Mouse (Mus musculus) adrenal gland, postnatal 14 days (tissue): ENCODE measurements around the gene Pla2g6. TPM values are rescaled to one million over a fixed set of nuclear protein-coding genes. Genes with fewer than 3 reads are reported as not detected.
A peak's percentile ranks its signal among the peaks of the same experiment; 100 is the strongest.

ENCODE experiments used
- DNase-seq: peaks from one replicate; pipeline ENCODE4 v3.0.0; 2021; ENCODE audit warnings: mixed read lengths
- total RNA-seq: library from RNA; stranded (reverse); gene quantifications from 2 replicates; pipeline ENCODE4 v1.2.3, GENCODE M21; 2021

The Pla2g6 gene
- total RNA-seq, 1 experiment from 2014 or later = 22.1 TPM

DNA sequence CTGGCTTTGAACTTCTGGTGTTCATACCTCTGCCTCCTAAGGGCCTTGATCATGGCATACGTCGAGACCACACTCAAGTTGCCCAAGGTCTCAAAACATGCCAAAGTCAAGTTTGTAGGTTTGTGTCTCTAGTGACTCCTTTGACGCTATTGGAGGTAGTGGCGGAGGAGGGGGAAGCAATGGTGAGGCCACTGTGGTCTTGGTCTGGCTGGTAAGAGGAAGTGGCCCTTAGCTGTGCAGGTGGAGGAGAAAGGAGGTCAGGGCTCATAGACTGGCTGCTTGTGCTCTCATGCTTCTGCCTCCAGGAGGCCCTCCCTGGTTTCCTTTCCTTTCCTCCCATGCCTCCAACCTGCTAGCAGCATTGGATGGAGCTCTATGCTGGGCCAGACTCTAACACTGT, 22.7 kb upstream of the Pla2g6 start:
- DNase-seq = no peak

GRCm38 (mm10) chr15:79348651-79349050, 20.5 kb upstream of the Pla2g6 start:
- no peak for DNase-seq

DNA sequence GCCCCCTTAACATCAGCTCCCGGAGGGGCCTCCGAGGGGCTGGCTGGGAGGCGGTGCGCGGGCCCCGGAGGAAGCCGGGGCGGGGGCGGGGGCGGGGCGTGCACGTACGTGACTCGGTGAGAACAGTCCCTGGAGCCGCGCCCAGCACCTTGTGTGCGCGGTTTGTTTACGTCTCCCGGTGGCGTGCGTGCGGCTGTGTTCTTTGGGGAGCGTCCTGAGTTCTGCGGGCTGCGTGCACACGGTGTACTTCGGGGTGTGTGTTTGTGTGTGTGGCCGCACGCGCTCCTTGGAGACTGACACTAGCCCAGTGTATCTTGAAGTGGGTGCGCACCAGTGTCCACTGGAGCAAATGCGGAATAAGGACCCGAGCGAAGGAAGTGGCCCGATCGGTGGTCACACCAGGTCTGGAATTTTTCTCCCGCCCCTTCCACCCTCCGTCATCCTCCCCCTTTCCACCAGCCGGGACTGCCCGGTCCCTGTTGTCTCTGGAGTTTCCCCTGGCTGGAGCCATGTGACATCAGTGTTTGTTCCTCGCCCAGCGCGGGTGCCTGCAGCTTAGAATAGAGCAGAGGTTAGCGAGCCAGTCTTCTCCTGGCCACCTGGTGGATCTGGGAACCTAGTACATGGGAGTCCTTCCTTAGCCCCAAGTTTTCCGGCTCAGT, 19.8 kb upstream of the Pla2g6 start:
- DNase-seq = peak; percentile 75

DNA sequence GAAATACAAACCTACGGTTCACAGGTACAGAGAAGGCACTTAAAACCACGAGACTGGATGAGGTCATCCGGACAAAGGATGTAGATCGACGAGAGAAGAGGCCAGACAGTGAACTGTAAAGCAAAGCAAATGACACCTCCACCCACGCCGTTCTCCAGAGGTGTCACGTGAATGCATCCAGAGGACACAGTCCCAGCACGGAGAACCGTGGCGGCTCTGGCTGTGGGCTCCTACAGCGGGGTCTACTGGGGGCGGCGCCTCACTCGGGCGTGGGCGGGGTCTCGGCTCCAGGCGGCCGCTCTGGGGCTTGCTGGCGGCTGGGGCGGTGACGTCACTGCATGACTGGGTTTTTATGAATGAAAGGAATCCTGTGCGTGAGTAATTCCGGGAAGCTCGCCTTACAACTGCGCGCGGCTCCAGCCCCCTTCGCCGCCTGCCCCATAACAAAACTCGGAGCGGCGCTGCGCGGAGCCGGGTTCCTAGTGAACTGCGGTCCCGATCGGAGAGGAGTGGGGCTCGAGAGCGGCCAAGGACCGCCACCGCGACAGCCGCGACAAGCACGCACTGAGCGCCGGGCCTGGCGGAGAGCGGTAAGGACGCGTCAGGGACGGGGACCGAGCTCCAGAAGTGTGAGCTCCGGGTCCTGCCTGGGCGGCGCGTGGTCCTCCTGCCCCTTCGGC, 19.1 kb upstream of the Pla2g6 start:
- peak; percentile 94 for DNase-seq

DNA sequence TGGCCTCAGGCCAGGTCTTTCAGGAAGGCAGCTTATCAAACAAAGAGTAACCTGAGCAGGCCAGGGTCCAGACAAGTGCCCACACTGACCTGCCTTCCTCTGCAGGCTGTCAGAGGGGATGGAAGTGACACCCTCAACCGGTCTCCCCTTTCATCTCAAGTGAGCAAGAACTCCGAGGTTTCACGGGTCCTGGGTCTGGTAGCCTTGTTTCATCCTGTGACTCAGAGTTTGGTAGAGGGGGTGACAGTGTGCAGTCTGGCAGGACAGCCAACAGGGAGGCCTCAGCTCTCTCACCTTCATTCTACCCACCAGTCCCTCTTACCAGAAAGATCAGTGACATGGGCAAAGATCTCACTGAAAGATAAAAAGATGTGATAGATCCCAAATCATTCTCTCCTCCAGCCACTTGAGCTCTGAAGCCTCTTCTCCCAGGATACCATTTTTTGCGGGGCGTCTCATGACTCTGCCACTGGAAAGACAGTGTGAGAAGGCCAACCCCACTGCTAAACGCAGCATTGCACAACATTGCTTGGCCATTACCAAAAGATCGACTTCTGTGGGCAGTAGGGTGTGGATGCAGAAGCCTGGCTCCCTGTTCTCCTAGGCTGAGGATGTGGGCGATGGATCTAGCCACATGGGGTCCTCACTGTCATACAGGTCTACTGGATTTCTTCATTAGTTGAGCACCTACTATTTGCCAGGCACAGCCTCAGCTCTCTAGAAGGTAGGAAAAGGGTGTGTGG, 18.0 kb upstream of the Pla2g6 start, which contains the start of gene Maff:
TSS of gene Maff (plus strand) at position 571 of the 743 bp plus-strand sequence.
- no peak for DNase-seq

DNA sequence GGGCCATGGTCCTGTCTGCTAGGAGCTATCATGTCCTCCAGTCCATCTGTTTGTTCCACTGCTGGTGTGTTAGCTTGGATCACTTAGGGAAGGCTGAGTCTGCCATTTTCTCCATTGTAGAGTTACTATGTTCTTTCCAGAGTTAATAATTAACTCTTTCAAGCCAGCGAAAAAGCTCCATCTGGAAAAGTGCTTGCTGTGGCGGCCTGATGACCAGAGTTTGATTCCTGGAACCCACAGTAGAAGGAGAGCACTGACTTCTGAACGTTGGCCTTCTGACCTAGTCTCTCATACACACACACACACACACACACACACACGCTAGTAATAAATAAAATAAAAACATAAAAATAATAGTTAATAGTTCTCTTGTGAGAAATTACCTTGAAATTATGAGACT, 16.4 kb upstream of the Pla2g6 start:
- DNase-seq = no peak

DNA sequence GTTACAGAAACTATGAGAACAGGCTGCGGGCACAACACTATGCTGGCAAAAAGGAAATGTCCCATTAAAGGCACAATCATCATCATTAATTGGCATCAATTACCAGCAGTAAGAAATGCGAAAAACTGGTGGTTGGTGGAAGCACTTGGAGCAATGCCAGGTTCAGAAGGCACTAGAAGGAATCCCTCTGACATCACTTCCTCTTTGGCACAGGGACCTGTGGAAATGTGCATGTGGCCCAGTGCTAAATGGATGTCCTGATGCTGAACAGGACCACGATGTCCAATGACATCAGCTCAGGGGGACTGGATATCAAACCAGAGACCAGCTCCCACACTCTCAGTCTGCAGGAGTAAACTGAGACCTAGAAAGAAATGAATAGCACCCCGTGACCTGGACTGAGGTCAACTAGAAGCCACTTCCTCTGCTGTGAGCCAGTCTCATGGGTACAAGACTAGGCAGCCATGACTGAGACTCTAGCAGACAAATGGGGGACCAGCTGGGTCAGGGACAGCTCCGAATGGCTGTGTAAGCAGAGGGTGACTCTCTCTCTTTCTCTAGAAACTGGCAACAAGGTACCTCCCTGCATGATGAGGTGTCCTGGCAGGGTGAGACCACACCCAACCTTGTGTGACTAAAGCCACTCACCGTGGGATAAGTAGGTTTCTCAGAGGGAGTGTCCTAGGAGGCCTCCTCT, 14.6 kb upstream of the Pla2g6 start:
- DNase-seq = no peak

GRCm38 (mm10) chr15:79338978-79339377, 10.8 kb upstream of the Pla2g6 start:
- no peak for DNase-seq

DNA sequence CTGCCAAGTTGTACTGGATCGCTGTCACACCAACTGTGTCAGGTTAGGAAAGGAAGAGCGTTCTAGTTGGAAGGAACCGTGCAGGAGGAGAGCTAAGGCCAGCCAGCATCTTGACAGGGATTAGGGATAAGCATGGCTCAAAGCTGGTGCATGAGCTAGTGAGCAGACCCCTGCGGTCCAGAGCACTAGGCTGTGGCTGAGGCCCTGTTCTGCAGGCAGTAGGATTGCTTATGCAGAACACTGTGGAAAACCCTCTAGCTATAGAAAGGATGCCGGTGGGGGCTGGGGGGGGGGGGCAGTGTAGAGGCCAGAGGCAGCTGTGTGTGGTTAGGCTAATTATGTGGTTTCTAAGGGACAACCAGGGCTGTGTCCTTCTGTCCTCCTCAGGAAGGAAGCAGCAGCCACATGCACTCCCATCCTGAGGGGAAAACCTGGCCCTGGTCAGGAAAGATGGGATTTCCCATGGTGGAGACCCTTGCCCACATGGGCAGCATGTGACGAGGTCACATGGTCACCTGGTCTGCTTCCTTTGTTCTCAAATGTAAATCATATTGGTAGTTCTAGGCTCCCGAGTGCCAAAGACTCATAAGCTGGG, 7.0 kb upstream of the Pla2g6 start:
- DNase-seq = no peak

DNA sequence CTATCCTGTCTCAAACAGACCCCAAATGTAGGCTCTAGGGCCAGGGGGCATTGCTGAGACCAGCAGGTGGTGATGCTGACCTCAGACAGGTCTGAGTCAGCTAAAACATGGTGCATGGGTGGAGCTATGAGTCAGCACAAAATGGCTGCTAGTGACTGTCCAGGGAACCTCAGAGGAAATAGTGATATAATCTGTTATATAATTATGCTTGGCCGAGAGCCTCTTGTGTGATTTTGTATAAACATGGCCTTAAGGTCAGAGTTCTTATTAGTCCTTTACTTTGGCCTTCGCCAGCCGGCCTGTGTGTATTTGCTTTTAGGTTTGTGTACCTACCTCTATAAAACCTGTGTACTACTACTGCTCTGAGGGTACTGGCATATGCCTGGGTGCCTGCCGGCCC, 5.2 kb upstream of the Pla2g6 start:
- peak; percentile 49 for DNase-seq

- no peak for DNase-seq
Observed at GRCm38 (mm10) chr15:79330521-79330920, 2.3 kb upstream of the Pla2g6 start.

GRCm38 (mm10) chr15:79329979-79330363, 1.8 kb upstream of the Pla2g6 start:
- no peak for DNase-seq

- no peak for DNase-seq
Observed at GRCm38 (mm10) chr15:79329346-79329978, 1.3 kb upstream of the Pla2g6 start.

GRCm38 (mm10) chr15:79328939-79329275, 717 bp upstream of the Pla2g6 start:
- DNase-seq = no peak

GRCm38 (mm10) chr15:79326971-79327961, 924 bp downstream of the Pla2g6 start:
- peak; percentile 71 for DNase-seq

DNA sequence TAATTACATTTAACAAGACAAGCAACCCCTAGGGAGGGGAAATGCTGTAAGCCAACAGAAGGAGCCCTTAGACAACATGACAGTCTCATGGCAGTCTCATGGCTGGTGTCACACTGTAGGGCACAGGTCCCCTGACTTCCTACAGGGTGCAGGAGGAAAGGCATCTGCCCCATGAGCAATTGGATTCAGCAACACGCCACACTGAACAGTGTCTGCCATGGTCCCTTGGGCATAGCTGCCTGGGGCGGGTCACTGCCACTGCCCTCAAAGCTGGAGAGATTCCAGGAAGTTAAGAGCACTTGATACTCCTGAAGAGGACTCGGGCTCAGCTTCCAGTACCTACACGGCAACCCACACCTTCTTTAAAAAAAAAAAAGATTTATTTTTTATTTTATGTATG, 1.9 kb downstream of the Pla2g6 start:
- DNase-seq = peak; percentile 57

DNA sequence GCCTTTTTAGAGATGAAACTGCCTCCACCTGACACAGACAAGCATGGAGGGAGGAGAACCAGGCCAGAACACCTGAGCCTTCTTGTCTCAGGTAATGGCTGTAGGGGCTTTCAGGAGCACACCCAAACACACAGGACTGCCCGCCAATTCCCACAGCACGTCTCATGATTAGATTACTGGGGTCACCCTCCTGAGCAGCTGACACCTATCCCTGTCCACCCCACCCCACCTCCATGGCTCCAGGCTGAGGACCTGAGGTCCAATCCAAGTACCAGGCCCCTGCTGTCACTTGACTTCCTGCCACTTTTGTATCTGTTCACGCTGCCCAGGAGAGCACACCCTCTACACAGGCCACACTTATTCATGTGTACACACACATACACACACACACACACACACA, 2.4 kb downstream of the Pla2g6 start:
- DNase-seq = no peak

- no peak for DNase-seq
Observed at GRCm38 (mm10) chr15:79324373-79324772, 3.8 kb downstream of the Pla2g6 start.

DNA sequence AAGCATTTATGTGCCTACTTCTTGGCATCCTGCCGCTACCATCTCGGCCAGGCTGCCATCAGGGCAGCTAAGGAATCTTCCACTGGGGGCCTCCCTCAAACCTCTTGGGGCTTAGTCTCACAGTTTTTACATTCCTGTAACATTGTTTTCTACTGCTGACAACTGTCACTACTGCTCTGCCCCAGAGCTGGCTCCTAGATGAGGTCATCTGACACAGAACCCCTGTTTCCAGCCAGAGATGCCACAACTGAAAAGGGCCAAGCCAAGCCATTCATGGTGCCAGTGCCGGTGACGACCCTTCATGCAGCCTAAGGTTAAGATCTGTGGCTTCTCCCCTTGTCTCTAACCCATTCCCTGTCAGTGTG, 4.4 kb downstream of the Pla2g6 start:
- DNase-seq = no peak

- DNase-seq = peak; percentile 89
Observed at GRCm38 (mm10) chr15:79322991-79323790, 5.0 kb downstream of the Pla2g6 start.
